Mouse (Mus musculus) adrenal gland, adult 8-10 months (tissue): ENCODE measurements at regions not wholly inside any gene's neighbourhood (a gene's known extent, or its start where the extent isn't known, plus 50 kb on each side); places are given as distances from the start of the nearest gene placed in this dataset.

ENCODE experiments used
- DNase-seq: peaks from one replicate; pipeline ENCODE4 v3.0.0; 2022

- DNase-seq = no peak
These were observed 255.9 kb downstream of the Prdm2 start for GRCm38 (mm10) chr4:142956832-142957429.

GRCm38 (mm10) chr4:142956376-142956775 is 256.4 kb downstream of the Prdm2 start:
- no peak for DNase-seq

- DNase-seq = no peak
These were observed 259.1 kb downstream of the Prdm2 start for GRCm38 (mm10) chr4:142953724-142954123.

GRCm38 (mm10) chr4:142952879-142953278 is 259.9 kb downstream of the Prdm2 start:
- no peak for DNase-seq

GRCm38 (mm10) chr4:142947673-142948072 is 265.1 kb downstream of the Prdm2 start:
- no peak for DNase-seq

GRCm38 (mm10) chr4:142933627-142934026 is 279.2 kb downstream of the Prdm2 start:
- DNase-seq = no peak

- no peak for DNase-seq
These were observed 283.6 kb downstream of the Prdm2 start for GRCm38 (mm10) chr4:142929245-142929644.

- DNase-seq = no peak
These were observed 285.3 kb downstream of the Prdm2 start for GRCm38 (mm10) chr4:142927328-142928108.

- DNase-seq = no peak
These were observed 287.7 kb downstream of the Prdm2 start for GRCm38 (mm10) chr4:142925111-142925510.

- no peak for DNase-seq
These were observed 303.3 kb downstream of the Prdm2 start for GRCm38 (mm10) chr4:142909355-142909947.

GRCm38 (mm10) chr4:142908782-142909181 is 304.0 kb downstream of the Prdm2 start:
- no peak for DNase-seq

GRCm38 (mm10) chr4:142903356-142904032 is 309.3 kb downstream of the Prdm2 start:
- DNase-seq = peak; percentile 45

- DNase-seq = no peak
These were observed 312.0 kb downstream of the Prdm2 start for GRCm38 (mm10) chr4:142900792-142901191.

GRCm38 (mm10) chr4:142898994-142899393 is 313.8 kb downstream of the Prdm2 start:
- no peak for DNase-seq

- DNase-seq = no peak
These were observed 322.1 kb downstream of the Prdm2 start for GRCm38 (mm10) chr4:142890711-142891110.

GRCm38 (mm10) chr4:142888891-142889290 is 323.9 kb downstream of the Prdm2 start:
- peak; percentile 53 for DNase-seq

GRCm38 (mm10) chr4:142887876-142888275 is 324.9 kb downstream of the Prdm2 start:
- no peak for DNase-seq

GRCm38 (mm10) chr4:142880323-142880759 is 332.5 kb downstream of the Prdm2 start:
- peak; percentile 73 for DNase-seq

GRCm38 (mm10) chr4:142876151-142876550 is 336.6 kb downstream of the Prdm2 start:
- DNase-seq = no peak

- no peak for DNase-seq
These were observed 337.7 kb downstream of the Prdm2 start for GRCm38 (mm10) chr4:142875105-142875504.

GRCm38 (mm10) chr4:142866341-142866740 is 346.5 kb downstream of the Prdm2 start:
- no peak for DNase-seq

- peak; percentile 27 for DNase-seq
These were observed 347.2 kb downstream of the Prdm2 start for GRCm38 (mm10) chr4:142865593-142865992.

GRCm38 (mm10) chr4:142863939-142864338 is 348.9 kb downstream of the Prdm2 start:
- peak; percentile 61 for DNase-seq
